Mouse (Mus musculus) heart, embryonic 16.5 days (tissue): ENCODE measurements around the gene Kalrn. TPM values are rescaled to one million over a fixed set of nuclear protein-coding genes. Genes with fewer than 3 reads are reported as not detected.

ENCODE experiments used
- ATAC-seq: fragments of 200-750 bp; cut with Nextera tagmentation; replicated peaks from 2 replicates; pipeline ENCODE4 v1.8.0; 2017; ENCODE audit warnings: moderate number of reproducible peaks; ENCODE audit not compliant: insufficient read depth, low FRiP score; ENCODE audit errors: extremely low read depth
- H3K27ac ChIP-seq: fragments of 300-500 bp; sonication (generic); 2 replicates; pipeline ENCODE4 v1.5.1; 2014; ENCODE audit warnings: mild to moderate bottlenecking, low read length, control low read depth, moderate library complexity
- H3K27me3 ChIP-seq: fragments of 300-500 bp; sonication (generic); 2 replicates; pipeline ENCODE4 v1.6.1; 2014; ENCODE audit warnings: low read length, mixed read lengths; ENCODE audit not compliant: control insufficient read depth, insufficient read depth
- H3K36me3 ChIP-seq: fragments of 300-500 bp; sonication (generic); 2 replicates; pipeline ENCODE4 v1.6.1; 2014; ENCODE audit not compliant: control insufficient read depth, insufficient read depth
- H3K4me1 ChIP-seq: fragments of 300-500 bp; sonication (generic); 2 replicates; pipeline ENCODE4 v1.6.1; 2014; ENCODE audit warnings: low read length, mixed read lengths; ENCODE audit not compliant: control insufficient read depth, insufficient read depth
- H3K4me2 ChIP-seq: fragments of 300-500 bp; sonication (generic); 2 replicates; pipeline ENCODE4 v1.6.1; 2014; ENCODE audit warnings: low read depth, mild to moderate bottlenecking, control low read depth, low read length
- H3K4me3 ChIP-seq: fragments of 300-500 bp; sonication (generic); 2 replicates; pipeline ENCODE4 v1.5.1; 2014; ENCODE audit warnings: mild to moderate bottlenecking, control low read depth, low read length
- H3K9ac ChIP-seq: fragments of 300-500 bp; sonication (generic); 2 replicates; pipeline ENCODE4 v1.6.1; 2014; ENCODE audit warnings: low read length, control low read depth
- H3K9me3 ChIP-seq: fragments of 300-500 bp; sonication (generic); replicated peaks from 2 replicates; pipeline ENCODE4 v1.6.1; 2016; ENCODE audit warnings: low read length; ENCODE audit not compliant: control insufficient read depth
- WGBS: fragments of 180-500 bp; shearing (Covaris S2); extraction: QIAGEN DNeasy Blood & Tissue Kit; methylation state at CpG from one replicate; pipeline ENCODE4 v1.1.7; 2014; 5-methylcytosine and 5-hydroxymethylcytosine counted together
- polyA plus RNA-seq: library from polyadenylated mRNA; unstranded; fragments of >200 nt; fragmentation: Nextera tagmentation; extraction: Ambion mirVana; gene quantifications from 2 replicates; pipeline ENCODE4 v1.2.1, GENCODE M21; 2015

Gene Kalrn
- polyA plus RNA-seq, 1 experiment from 2014 or later = 30.2 TPM

DNA sequence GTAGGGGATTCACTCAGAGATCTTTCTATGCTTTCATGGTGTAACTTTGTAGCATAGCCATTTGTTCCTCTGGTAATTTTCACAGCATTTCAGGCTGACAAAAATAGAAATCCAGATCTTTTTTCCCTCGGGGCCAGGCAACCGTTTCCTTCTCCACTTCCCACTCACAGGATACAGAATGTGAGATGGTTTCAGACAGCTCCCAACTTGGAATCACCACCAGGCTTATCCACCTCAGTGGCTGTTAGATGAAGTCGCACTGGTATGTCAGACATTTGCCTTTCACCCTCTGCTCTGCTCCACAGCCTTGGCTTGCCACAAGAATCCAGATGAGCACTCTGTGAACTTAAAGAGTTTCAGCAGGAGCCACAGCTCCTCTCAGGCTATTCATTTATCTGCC is 48.1 kb downstream of the Kalrn start:
- H3K9ac ChIP-seq = no peak overlapping the region
- ATAC-seq = no peak

DNA sequence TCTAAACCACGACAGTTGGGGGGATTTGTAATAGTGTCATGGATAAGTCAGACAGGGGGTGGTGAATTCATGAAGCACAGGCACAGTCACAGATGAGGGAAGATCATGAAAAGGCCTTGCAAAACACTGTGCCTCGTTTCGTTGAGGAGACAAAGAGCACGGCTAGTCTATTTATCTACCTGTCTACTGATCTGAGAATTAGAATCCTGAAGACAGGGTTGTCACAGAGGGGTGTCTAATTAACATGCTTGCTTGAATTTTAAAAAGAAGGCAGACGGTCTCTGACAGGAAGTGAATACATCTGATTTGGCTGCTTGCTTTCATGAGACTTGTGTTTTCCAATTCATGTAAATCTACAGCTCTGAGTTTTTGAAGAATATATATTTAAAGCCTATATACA is 52.3 kb downstream of the Kalrn start:
- WGBS = 82% methylated on average over 5 of the region's 5 CpGs
- Histone ChIP-seq H3K4me2 (no peak overlapping the region), H3K36me3 (no peaks in the 10 kb centered on the region), H3K4me3 (no peak overlapping the region), H3K9me3 (0 out of 2 replicates have a peak, but pooled peaks cover 6% of the 10 kb centered on the region), H3K27me3 (no peaks in the 10 kb centered on the region), H3K27ac (no peak overlapping the region), H3K4me1 (peaks cover 6% of the 10 kb centered on the region), H3K9ac (no peak overlapping the region)
- no peak for ATAC-seq

More for the DNA sequence above, 48.1 kb downstream of the Kalrn start:
- Histone ChIP-seq H3K27me3 (no peaks in the 10 kb centered on the region), H3K9me3 (0 out of 2 replicates have a peak, but pooled peaks cover 4% of the 10 kb centered on the region), H3K4me1 (peaks cover 6% of the 10 kb centered on the region), H3K27ac (no peak overlapping the region), H3K36me3 (no peaks in the 10 kb centered on the region), H3K4me2 (no peak overlapping the region), H3K4me3 (no peak overlapping the region)
- 13% methylated on average over 3 of the region's 3 CpGs for WGBS

DNA sequence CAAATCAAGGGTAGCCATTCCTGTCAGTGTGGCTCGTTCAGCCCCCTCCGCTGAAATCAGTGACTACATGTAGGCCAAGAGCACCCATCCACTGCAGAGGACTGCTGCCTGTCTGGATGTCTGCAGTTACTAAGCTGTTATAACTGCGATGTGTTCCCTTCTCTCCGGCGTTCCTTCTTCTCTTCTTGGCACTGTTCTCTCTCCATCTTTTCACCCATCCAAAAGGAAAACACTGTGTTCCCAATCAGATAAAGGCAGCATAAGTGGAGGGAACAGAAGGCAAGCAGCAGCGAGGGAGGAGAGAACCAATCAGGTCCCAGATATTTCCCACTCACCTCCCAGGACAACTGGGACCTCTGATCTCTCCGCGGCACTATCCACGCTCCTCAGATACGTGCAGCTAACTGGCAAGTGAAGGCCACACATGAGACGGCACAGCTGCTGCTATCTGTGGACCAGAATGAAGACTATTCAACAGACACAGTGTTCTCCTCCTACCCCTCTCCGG is 56.4 kb downstream of the Kalrn start:
- Histone ChIP-seq H3K4me1 (peaks cover 2% of the 10 kb centered on the region; the same call in 1 of the 2 replicates), H3K4me3 (no peak overlapping the region), H3K36me3 (no peaks in the 10 kb centered on the region), H3K4me2 (no peak overlapping the region), H3K9ac (no peak overlapping the region), H3K27me3 (no peaks in the 10 kb centered on the region), H3K9me3 (0 out of 2 replicates have a peak, but pooled peaks cover 6% of the 10 kb centered on the region), H3K27ac (no peak overlapping the region)
- WGBS = 58% methylated on average over 12 of the region's 12 CpGs
- no peak for ATAC-seq

DNA sequence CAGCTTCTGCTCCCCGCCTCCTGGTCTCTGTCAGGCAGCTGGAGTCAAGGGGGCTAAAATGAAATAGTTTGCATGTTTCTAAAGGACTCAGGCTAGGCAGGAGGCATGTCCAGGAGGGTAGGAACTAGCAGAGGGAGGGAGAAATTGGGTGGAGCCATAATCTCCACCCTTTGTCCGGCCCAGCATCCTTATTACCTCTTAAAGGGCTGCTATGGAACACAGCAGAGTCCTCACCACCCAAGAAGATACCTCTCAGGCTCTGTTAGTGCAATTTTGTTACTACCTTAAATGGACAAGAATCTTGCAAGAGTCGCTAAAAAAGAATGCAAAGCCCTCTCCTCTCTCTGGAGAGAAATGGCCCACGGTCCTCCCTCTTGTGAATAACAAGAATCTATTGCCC is 57.8 kb downstream of the Kalrn start:
- 0 out of 2 replicates have a peak, but pooled peaks cover 5% of the 10 kb centered on the region for H3K9me3 ChIP-seq

DNA sequence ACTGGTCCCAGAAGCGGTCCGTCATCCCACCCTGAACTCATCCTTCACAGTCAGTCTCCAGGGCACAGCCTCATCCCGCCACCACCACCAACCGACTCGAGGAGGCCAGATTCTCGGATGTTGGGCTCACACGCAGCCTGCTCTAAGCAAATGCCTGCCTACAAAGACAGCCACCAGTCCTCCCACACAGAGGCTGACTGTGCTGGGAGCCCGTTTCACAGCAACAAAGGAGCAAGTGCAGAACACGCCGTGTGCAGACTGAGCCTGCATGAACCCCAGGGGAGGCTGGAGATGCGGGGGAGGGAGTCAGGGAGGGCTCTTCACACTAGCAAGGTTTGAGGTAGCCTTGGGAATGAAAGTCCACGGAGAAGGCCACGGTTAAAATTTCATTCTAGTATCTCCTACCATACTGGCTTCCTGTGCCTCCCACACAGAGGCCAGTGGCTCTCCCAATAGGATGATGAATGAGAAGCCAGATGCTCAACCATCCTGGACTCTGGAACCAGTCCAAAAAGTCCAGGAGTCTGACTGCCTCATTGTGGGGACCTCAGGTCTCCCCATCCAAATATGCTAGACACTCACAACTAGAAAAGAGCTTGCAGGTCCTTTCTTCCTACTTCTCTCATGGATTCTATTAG is 59.3 kb downstream of the Kalrn start:
- no peak overlapping the region for H3K4me3 ChIP-seq
- H3K4me1 ChIP-seq = peaks cover 2% of the 10 kb centered on the region; the same call in 1 of the 2 replicates
- H3K27ac ChIP-seq = no peak overlapping the region
- H3K27me3 ChIP-seq = no peaks in the 10 kb centered on the region
- WGBS = 61% methylated on average over 13 of the region's 13 CpGs
- no peaks in the 10 kb centered on the region for H3K9me3 ChIP-seq
- no peak for ATAC-seq
- H3K36me3 ChIP-seq = no peaks in the 10 kb centered on the region
- H3K9ac ChIP-seq = no peak overlapping the region
- H3K4me2 ChIP-seq = no peak overlapping the region

More for the DNA sequence above, 57.8 kb downstream of the Kalrn start:
- Histone ChIP-seq H3K27ac (no peak overlapping the region), H3K9ac (no peak overlapping the region), H3K4me3 (no peak overlapping the region), H3K27me3 (no peaks in the 10 kb centered on the region), H3K36me3 (no peaks in the 10 kb centered on the region), H3K4me1 (peaks cover 2% of the 10 kb centered on the region; the same call in 1 of the 2 replicates), H3K4me2 (no peak overlapping the region)
- 75% methylated on average over 4 of the region's 4 CpGs for WGBS
- no peak for ATAC-seq

DNA sequence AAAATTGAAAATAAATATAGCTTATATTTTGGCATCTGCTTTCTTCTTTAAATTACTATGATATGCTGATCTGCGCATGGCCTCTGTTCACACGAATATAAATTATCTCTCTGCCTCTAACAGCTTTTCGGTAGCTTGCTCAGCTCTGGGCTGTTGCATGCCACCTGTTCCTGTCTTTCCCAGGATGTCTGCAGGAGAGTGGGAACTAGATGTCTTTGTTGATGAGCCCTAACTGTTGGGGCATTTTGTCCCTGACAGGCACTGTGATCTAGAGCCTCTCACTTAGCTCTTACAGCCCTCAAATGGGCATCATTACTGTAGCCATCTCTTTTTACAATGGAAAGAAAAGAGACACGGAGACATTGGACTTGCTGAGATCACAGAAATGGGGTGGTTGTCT is 61.0 kb downstream of the Kalrn start:
- Histone ChIP-seq H3K27ac (no peak overlapping the region), H3K27me3 (no peaks in the 10 kb centered on the region), H3K9me3 (no peaks in the 10 kb centered on the region), H3K9ac (no peak overlapping the region), H3K4me1 (peaks cover 5% of the 10 kb centered on the region; the same call in 1 of the 2 replicates), H3K4me2 (no peak overlapping the region), H3K4me3 (no peak overlapping the region), H3K36me3 (no peaks in the 10 kb centered on the region)
- ATAC-seq = no peak
- 87% methylated on average over 4 of the region's 4 CpGs for WGBS

DNA sequence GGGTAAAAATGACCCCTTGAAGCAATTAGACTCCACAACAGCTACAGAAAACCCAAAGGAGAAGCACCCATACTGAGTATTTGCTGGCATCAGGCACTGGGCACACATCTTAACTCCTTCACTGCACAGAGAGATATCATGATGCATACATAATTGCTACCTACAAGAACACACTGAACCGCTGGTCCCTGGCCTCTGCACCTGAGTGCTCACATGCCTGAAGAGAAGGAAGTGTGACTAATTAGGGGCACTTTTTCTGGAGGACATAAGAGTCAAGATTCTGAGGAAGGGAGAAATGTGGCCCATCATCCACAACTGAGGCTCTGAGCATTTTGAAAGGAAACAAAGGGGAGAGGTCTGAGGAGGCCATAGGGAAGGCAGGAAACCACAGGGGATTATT is 65.2 kb downstream of the Kalrn start:
- WGBS = 73% methylated on average over 1 of the region's 1 CpGs
- no peak for ATAC-seq
- Histone ChIP-seq H3K4me3 (no peak overlapping the region), H3K4me2 (no peak overlapping the region), H3K4me1 (peaks cover 3% of the 10 kb centered on the region; the same call in 1 of the 2 replicates), H3K27me3 (no peaks in the 10 kb centered on the region), H3K9ac (no peak overlapping the region), H3K9me3 (no peaks in the 10 kb centered on the region), H3K36me3 (no peaks in the 10 kb centered on the region), H3K27ac (no peak overlapping the region)

DNA sequence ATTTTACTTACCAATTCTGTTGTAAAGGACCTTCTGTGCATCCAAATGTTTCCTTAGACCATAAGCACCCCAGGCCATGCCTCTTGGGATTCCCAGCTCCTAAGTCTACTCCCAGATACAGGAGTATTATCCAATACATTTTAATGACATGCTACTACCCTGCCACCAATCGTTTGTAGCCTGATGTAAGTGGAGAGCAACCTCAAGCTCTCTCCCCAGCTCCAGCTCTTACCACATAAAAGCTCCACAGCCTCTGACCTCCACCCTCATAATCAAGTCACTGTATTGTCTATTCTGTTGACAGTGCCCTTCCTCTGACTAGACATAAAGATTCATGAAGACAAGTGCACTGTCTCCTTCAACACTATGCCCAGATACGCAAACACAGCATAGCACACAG is 67.3 kb downstream of the Kalrn start:
- peaks cover 3% of the 10 kb centered on the region; the same call in 1 of the 2 replicates for H3K4me1 ChIP-seq
- H3K9ac ChIP-seq = no peak overlapping the region
- ATAC-seq = no peak
- H3K27ac ChIP-seq = no peak overlapping the region
- no peaks in the 10 kb centered on the region for H3K27me3 ChIP-seq
- H3K4me2 ChIP-seq = no peak overlapping the region
- no peaks in the 10 kb centered on the region for H3K36me3 ChIP-seq
- H3K4me3 ChIP-seq = no peak overlapping the region
- 84% methylated on average over 2 of the region's 2 CpGs for WGBS
- H3K9me3 ChIP-seq = no peaks in the 10 kb centered on the region

DNA sequence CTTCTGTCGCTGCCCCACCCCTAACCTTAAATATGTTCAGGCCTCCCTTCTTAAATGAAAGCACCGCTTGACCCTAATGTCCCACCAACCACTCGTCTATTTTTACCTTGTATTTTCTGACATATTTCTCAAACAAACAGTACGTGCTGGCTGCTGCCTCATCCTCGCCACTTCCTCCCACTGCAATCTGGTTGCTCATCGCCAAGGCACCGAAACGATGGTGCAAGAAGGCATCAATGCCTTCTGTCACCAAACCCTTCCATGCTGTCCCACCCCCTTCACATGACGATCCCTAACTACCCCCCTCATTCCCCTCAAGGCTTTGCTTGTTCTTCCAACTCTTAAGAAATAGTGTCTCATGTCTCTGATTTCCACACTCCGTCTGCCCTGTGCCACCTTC is 69.1 kb downstream of the Kalrn start:
- no peak overlapping the region for H3K4me2 ChIP-seq
- no peak overlapping the region for H3K9ac ChIP-seq
- peaks cover 3% of the 10 kb centered on the region; the same call in 1 of the 2 replicates for H3K4me1 ChIP-seq
- no peaks in the 10 kb centered on the region for H3K36me3 ChIP-seq
- ATAC-seq = no peak
- H3K27me3 ChIP-seq = no peaks in the 10 kb centered on the region
- no peaks in the 10 kb centered on the region for H3K9me3 ChIP-seq
- 81% methylated on average over 10 of the region's 10 CpGs for WGBS
- H3K27ac ChIP-seq = no peak overlapping the region
- no peak overlapping the region for H3K4me3 ChIP-seq
